Mouse (Mus musculus) small intestine, adult 2 months (tissue): ENCODE data around the gene Rpn1.

Experiments used
- CTCF ChIP-seq: fragments of 200-500 bp; IDR thresholded peaks from 2 replicates; pipeline ENCODE4 v1.5.1; 2012; ENCODE audit warnings: low read depth, mild to moderate bottlenecking, control low read depth, inconsistent platforms, low read length, moderate library complexity, mixed read lengths; ENCODE audit not compliant: insufficient replicate concordance, insufficient read length; ENCODE audit errors: extremely low read depth
- POLR2A ChIP-seq: fragments of 200-500 bp; IDR thresholded peaks from 2 replicates; pipeline ENCODE4 v1.6.1; 2012; ENCODE audit warnings: low read depth, mild to moderate bottlenecking, control low read depth, inconsistent platforms, low read length, moderate library complexity

GRCm38 (mm10) chr6:88138485-88138884 lies 54.2 kb downstream of the Rpn1 start:
- no peak for TF ChIP-seq CTCF
- TF ChIP-seq POLR2A, result no peak
